Comparison of ENCODE assay signal across 8 mouse cellular contexts in genomic region chrX:47985000-47985619, GRCm38 (mm10). TPM values are rescaled to one million over a fixed set of nuclear protein-coding genes. Genes with fewer than 3 reads are reported as not detected.
A peak's percentile ranks its signal among the peaks of the same experiment; 100 is the strongest.
DNase-seq lines count a peak whose midpoint lies in the region; ATAC-seq and TF ChIP-seq lines count a peak whose summit lies in the region.

No protein-coding gene starts in this region.

- peak overlapping the region; percentile 21; the same call in 1 of the 2 replicates for H3K9ac ChIP-seq in hindbrain, postnatal 0 days (replicated peaks; ENCODE audit: low read length)

- H3K27me3 ChIP-seq in hindbrain, postnatal 0 days (ENCODE audit: insufficient read depth, low read length): no peaks in the 10 kb centered on the region

- intact Hi-C loops in left cerebral cortex, postnatal 14 days (cut with DNase I): no loop called here

- peak overlapping the region; percentile 43 for H3K4me2 ChIP-seq in hindbrain, postnatal 0 days (ENCODE audit: low read depth, low read length)

- H3K4me1 ChIP-seq in hindbrain, postnatal 0 days (ENCODE audit: insufficient read depth, low read length): no peaks in the 10 kb centered on the region

- ATAC-seq in hindbrain, postnatal 0 days: 0 out of 2 replicates have a peak, but pooled peaks have one; percentile 38
- ATAC-seq in megakaryocyte progenitor cell, adult 5-6 weeks (replicated peaks; ENCODE audit: poor library complexity): peak; percentile 85

- peak; percentile 20 for DNase-seq in ovary, postnatal 36 days (ENCODE audit: low spot score)
- DNase-seq in ovary, postnatal 10 days (ENCODE audit: low spot score): no peak
- DNase-seq in cerebellum, postnatal 10 days: peak; percentile 67 to 83
- peak; percentile 8 to 53 for DNase-seq in frontal cortex, postnatal 25 days (ENCODE audit: low spot score in 2 of 2)
- peak; percentile 81 for DNase-seq in hindbrain, postnatal 0 days (ENCODE audit: low spot score)
- peak; percentile 33 to 76 for DNase-seq in left cerebral cortex, postnatal 14 days (ENCODE audit: low spot score in 2 of 2)
- DNase-seq in skeletal muscle tissue, adult 2 months (ENCODE audit: low read depth, low spot score): peak; percentile 39

- no peak overlapping the region for H3K27ac ChIP-seq in hindbrain, postnatal 0 days

- TF ChIP-seq CTCF in hindbrain, postnatal 0 days (IDR thresholded peaks at IDR 0.05; ENCODE audit: low read depth): peak; percentile 76

- WGBS in hindbrain, postnatal 0 days: 16% methylated on average over 19 of the region's 19 CpGs

- no peaks in the 10 kb centered on the region for H3K36me3 ChIP-seq in hindbrain, postnatal 0 days (ENCODE audit: insufficient read depth, low read length)

- no peaks in the 10 kb centered on the region for H3K9me3 ChIP-seq in hindbrain, postnatal 0 days (ENCODE audit: low read length)

- peak overlapping the region; percentile 23 for H3K4me3 ChIP-seq in hindbrain, postnatal 0 days (ENCODE audit: low read length)

RNA-seq across cellular contexts. Expression of gene Apln, which starts 49.5 kb away (rescaled TPM):
- total RNA-seq in hindbrain, postnatal 0 days (2014; rRNA removed): 8.9 and 11.1 TPM in 2 replicates
- polyA plus RNA-seq in hindbrain, postnatal 0 days (2015; fragmentation: Nextera tagmentation; extraction: Ambion mirVana): 1.7 TPM in 2 replicates
- total RNA-seq in left cerebral cortex, postnatal 14 days (2021): 10 to 100 TPM; 27.0 to 28.0 TPM
- total RNA-seq in megakaryocyte progenitor cell, adult 5-6 weeks (2015): 0.76 and 0.99 TPM in 2 replicates
- 0.75 and 1.7 TPM in 2 replicates for total RNA-seq in megakaryocyte progenitor cell, adult 5-6 weeks (2017)
